Mouse (Mus musculus): ENCODE data around the gene Clec2i. TPM values are rescaled to one million over a fixed set of nuclear protein-coding genes. Genes with fewer than 3 reads are reported as not detected.
"Not testable (repeated sequence)": the region's sequence is repeated elsewhere in the genome, so short reads cannot be mapped to it uniquely, and the experiment has no call there.

The Clec2i gene
- total and polyA plus RNA-seq, 3 experiments: not detected

- Histone ChIP-seq H3K9ac (ENCODE audit: control insufficient read depth, low read depth, low read length, poor library complexity, severe bottlenecking) (no peak overlapping the region), H3K4me1 (ENCODE audit: control insufficient read depth in 1 of 2, insufficient read depth in 2 of 2, low read length in 2 of 2) (no peaks in the 10 kb centered on the region), H3K27ac (ENCODE audit: control insufficient read depth, low read depth, low read length) (no peak overlapping the region), H3K9me3 (replicated peaks; ENCODE audit: insufficient read depth, low read length) (no peaks in the 10 kb centered on the region), H3K36me3 (ENCODE audit: control insufficient read depth in 1 of 2, insufficient read depth in 2 of 2, low read length in 2 of 2) (no peaks in the 10 kb centered on the region), H3K4me3 (ENCODE audit: control insufficient read depth in 1 of 2, insufficient read depth in 1 of 2, low read depth in 2 of 2, low read length in 2 of 2) (no peak overlapping the region), H3K27me3 (ENCODE audit: control insufficient read depth in 1 of 2, insufficient read depth in 2 of 2, low read length in 2 of 2) (no peaks in the 10 kb centered on the region), H3K79me2 (ENCODE audit: control insufficient read depth, insufficient read depth, low read length, poor library complexity) (no peaks in the 10 kb centered on the region)
- TF ChIP-seq JUND (IDR thresholded peaks at IDR 0.05; ENCODE audit: low read depth, low read length) (no peak), HCFC1 (IDR thresholded peaks at IDR 0.05; ENCODE audit: low read depth, low read length) (no peak), CTCF (IDR thresholded peaks at IDR 0.05 in 2 of 3, conservative IDR thresholded peaks at IDR 0.05 in 1 of 3; ENCODE audit: control insufficient read depth in 1 of 3, insufficient read depth in 1 of 3, low read depth in 2 of 3, low read length in 3 of 3, poor library complexity in 1 of 3, severe bottlenecking in 1 of 3) (no peak), ETS1 (IDR thresholded peaks at IDR 0.05; ENCODE audit: low read depth, low read length) (no peak), BHLHE40 (IDR thresholded peaks at IDR 0.05; ENCODE audit: borderline replicate concordance, low read depth, low read length) (no peak), MAZ (IDR thresholded peaks at IDR 0.05; ENCODE audit: low read depth, low read length) (no peak), RCOR1 (IDR thresholded peaks at IDR 0.05; ENCODE audit: low read depth, low read length) (no peak), MEF2A (IDR thresholded peaks at IDR 0.05; ENCODE audit: extremely low read depth, insufficient replicate concordance, low read depth, low read length, poor library complexity, severe bottlenecking) (no peak), EP300 (IDR thresholded peaks at IDR 0.05; ENCODE audit: low read depth in 1 of 2, low read length in 2 of 2) (no peak), ZNF384 (IDR thresholded peaks at IDR 0.05; ENCODE audit: low read depth, low read length) (no peak)
- DNase-seq (ENCODE audit: low read depth, low spot score): no peak
Measured at GRCm38 (mm10) chr6:128900044-128900443, 12.7 kb downstream of the Clec2i start.

- H3K79me2 ChIP-seq (ENCODE audit: control insufficient read depth, insufficient read depth, low read length, poor library complexity); H3K9ac ChIP-seq (ENCODE audit: control insufficient read depth, low read depth, low read length, poor library complexity, severe bottlenecking); H3K4me1 ChIP-seq (ENCODE audit: control insufficient read depth in 1 of 2, insufficient read depth in 2 of 2, low read length in 2 of 2); H3K36me3 ChIP-seq (ENCODE audit: control insufficient read depth in 1 of 2, insufficient read depth in 2 of 2, low read length in 2 of 2); DNase-seq (ENCODE audit: low read depth, low spot score); H3K9me3 ChIP-seq (replicated peaks; ENCODE audit: insufficient read depth, low read length); H3K4me3 ChIP-seq (ENCODE audit: control insufficient read depth in 1 of 2, insufficient read depth in 1 of 2, low read depth in 2 of 2, low read length in 2 of 2); H3K27me3 ChIP-seq (ENCODE audit: control insufficient read depth in 1 of 2, insufficient read depth in 2 of 2, low read length in 2 of 2); H3K27ac ChIP-seq (ENCODE audit: control insufficient read depth, low read depth, low read length): not testable (repeated sequence)
Measured at GRCm38 (mm10) chr6:128900796-128901552, 13.6 kb downstream of the Clec2i start.

- H3K4me1 ChIP-seq (ENCODE audit: control insufficient read depth in 1 of 2, insufficient read depth in 2 of 2, low read length in 2 of 2): no peaks in the 10 kb centered on the region
- peak; percentile 21 for DNase-seq (ENCODE audit: low read depth, low spot score)
- H3K9ac ChIP-seq (ENCODE audit: control insufficient read depth, low read depth, low read length, poor library complexity, severe bottlenecking): no peak overlapping the region
- no peak overlapping the region for H3K27ac ChIP-seq (ENCODE audit: control insufficient read depth, low read depth, low read length)
- H3K4me3 ChIP-seq (ENCODE audit: control insufficient read depth in 1 of 2, insufficient read depth in 1 of 2, low read depth in 2 of 2, low read length in 2 of 2): no peak overlapping the region
- no peaks in the 10 kb centered on the region for H3K27me3 ChIP-seq (ENCODE audit: control insufficient read depth in 1 of 2, insufficient read depth in 2 of 2, low read length in 2 of 2)
- H3K36me3 ChIP-seq (ENCODE audit: control insufficient read depth in 1 of 2, insufficient read depth in 2 of 2, low read length in 2 of 2): no peaks in the 10 kb centered on the region
- no peaks in the 10 kb centered on the region for H3K79me2 ChIP-seq (ENCODE audit: control insufficient read depth, insufficient read depth, low read length, poor library complexity)
- no peaks in the 10 kb centered on the region for H3K9me3 ChIP-seq (replicated peaks; ENCODE audit: insufficient read depth, low read length)
- TF ChIP-seq NRF1 (IDR thresholded peaks at IDR 0.05; ENCODE audit: insufficient read depth, low read depth, low read length, poor library complexity, severe bottlenecking) (no peak), TCF12 (IDR thresholded peaks at IDR 0.05; ENCODE audit: low read depth, low read length) (no peak)
Measured at GRCm38 (mm10) chr6:128913598-128914254, 26.3 kb downstream of the Clec2i start.
